25 mouse cellular contexts compared by ENCODE assay signal in the genomic region with DNA sequence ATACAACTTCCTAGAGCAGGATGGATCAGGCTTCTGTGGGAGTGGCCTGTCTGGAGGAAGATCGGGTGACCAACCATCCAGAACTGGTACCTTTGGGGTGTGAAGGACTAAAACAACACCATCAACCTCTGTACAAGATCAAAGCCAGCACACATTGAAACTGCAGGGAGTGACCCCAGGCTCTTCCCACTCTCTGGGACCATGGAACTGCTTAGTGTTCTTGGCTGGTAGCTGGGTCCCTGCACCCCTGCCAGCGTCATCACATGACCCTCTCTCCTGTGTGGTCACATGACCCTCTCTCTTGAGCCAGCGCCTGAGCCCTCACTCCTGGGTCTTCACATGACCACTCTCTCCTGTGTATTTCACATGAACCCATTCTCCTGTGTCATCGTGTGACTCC.
DNase-seq lines count a peak whose midpoint lies in the region; ATAC-seq and TF ChIP-seq lines count a peak whose summit lies in the region.
"Had no signal": no experiment of that assay in that cellular context is flagged by ENCODE, and none has a peak within 500 bp of the region (broad histone marks: within the 10 kb centered on the region; RNA-seq: fewer than 3 reads in every experiment).

No protein-coding gene starts in this region.

- no peaks in the 10 kb centered on the region for H3K36me3 ChIP-seq in embryonic facial prominence, embryonic 11.5 days (replicated peaks; ENCODE audit: control insufficient read depth, insufficient read depth, low read depth, low read length)
- no peaks in the 10 kb centered on the region for H3K36me3 ChIP-seq in embryonic facial prominence, embryonic 10.5 days (replicated peaks)
- no peaks in the 10 kb centered on the region for H3K36me3 ChIP-seq in kidney, embryonic 16.5 days (ENCODE audit: insufficient read depth, low read length)
- no peaks in the 10 kb centered on the region for H3K36me3 ChIP-seq in kidney, adult 2 months (ENCODE audit: control insufficient read depth, insufficient read depth, low read length)
- H3K36me3 ChIP-seq: embryonic facial prominence, embryonic 15.5 days; heart, embryonic 10.5 days; heart, embryonic 13.5 days; hindbrain, embryonic 15.5 days had no signal

- H3K27ac ChIP-seq in embryonic facial prominence, embryonic 11.5 days (replicated peaks; ENCODE audit: low read depth, low read length): no peak overlapping the region
- no peak overlapping the region for H3K27ac ChIP-seq in embryonic facial prominence, embryonic 10.5 days (replicated peaks)
- H3K27ac ChIP-seq in kidney, embryonic 16.5 days (ENCODE audit: low read length): no peak overlapping the region
- no peak overlapping the region for H3K27ac ChIP-seq in kidney, adult 2 months (ENCODE audit: insufficient read depth, low read depth, low read length)
- H3K27ac ChIP-seq: embryonic facial prominence, embryonic 15.5 days; heart, adult 2 months; heart, embryonic 10.5 days; heart, embryonic 13.5 days; hindbrain, embryonic 15.5 days had no signal

- no peak for DNase-seq in embryonic facial prominence, embryonic 11.5 days (ENCODE audit: low spot score)
- DNase-seq in embryonic facial prominence, embryonic 10.5 days (ENCODE audit: low spot score): no peak
- DNase-seq in kidney, adult 2 months: no peak
- DNase-seq in ES-CJ7 (ENCODE audit: low read depth, low spot score) (peak; percentile 15), ZHBTc4 (ENCODE audit: low read depth, low spot score) (peak; percentile 64)
- DNase-seq in frontal cortex, postnatal 25 days (ENCODE audit: low spot score in 2 of 2): no peak
- DNase-seq in lung, adult 2 months: no peak
- DNase-seq: adrenal gland, adult 2 months; adrenal gland, postnatal 14 days; cerebellum, adult 11 months; cerebellum, adult 2 months; cerebellum, adult 9-11 months; cerebellum, postnatal 25 days; forebrain, postnatal 0 days; gastrocnemius, postnatal 10 days; gastrocnemius, postnatal 36 days; heart, adult 2 months; heart, postnatal 14 days; heart, postnatal 4 days had no signal

- no peak for TF ChIP-seq POLR2A in kidney, adult 2 months (IDR thresholded peaks at IDR 0.05; ENCODE audit: low read depth, low read length)
- TF ChIP-seq POLR2A in lung, adult 2 months (IDR thresholded peaks at IDR 0.05; ENCODE audit: borderline replicate concordance, extremely low read depth, low read depth, low read length): no peak

- H3K4me3 ChIP-seq in embryonic facial prominence, embryonic 11.5 days (ENCODE audit: low read depth, low read length): no peak overlapping the region
- no peak overlapping the region for H3K4me3 ChIP-seq in embryonic facial prominence, embryonic 10.5 days
- no peak overlapping the region for H3K4me3 ChIP-seq in kidney, embryonic 16.5 days (ENCODE audit: low read length)
- no peak overlapping the region for H3K4me3 ChIP-seq in kidney, adult 2 months (ENCODE audit: insufficient read depth, low read depth, low read length)
- no peak overlapping the region for H3K4me3 ChIP-seq in lung, adult 2 months (replicated peaks; ENCODE audit: extremely low read depth, low read depth, low read length)
- H3K4me3 ChIP-seq: embryonic facial prominence, embryonic 15.5 days; heart, adult 2 months; heart, embryonic 10.5 days; heart, embryonic 13.5 days; hindbrain, embryonic 15.5 days had no signal

- TF ChIP-seq CTCF in kidney, adult 2 months (conservative IDR thresholded peaks at IDR 0.05; ENCODE audit: insufficient read depth, insufficient read length, low read depth, low read length): no peak
- TF ChIP-seq CTCF in lung, adult 2 months (IDR thresholded peaks at IDR 0.05; ENCODE audit: insufficient read depth, low read length): no peak

- H3K4me2 ChIP-seq in embryonic facial prominence, embryonic 11.5 days (ENCODE audit: low read depth, low read length): no peak overlapping the region
- no peak overlapping the region for H3K4me2 ChIP-seq in kidney, embryonic 16.5 days (replicated peaks; ENCODE audit: low read depth, low read length)
- H3K4me2 ChIP-seq: embryonic facial prominence, embryonic 15.5 days; heart, embryonic 13.5 days; hindbrain, embryonic 15.5 days had no signal

- WGBS in embryonic facial prominence, embryonic 11.5 days: 76% methylated on average over 4 of the region's 4 CpGs
- 77% methylated on average over 4 of the region's 4 CpGs for WGBS in embryonic facial prominence, embryonic 10.5 days
- 48% methylated on average over 4 of the region's 4 CpGs for WGBS in kidney, embryonic 16.5 days
- WGBS in kidney, adult 2 months: 42% methylated on average over 4 of the region's 4 CpGs
- WGBS in lung, adult 2 months: 70% methylated on average over 4 of the region's 4 CpGs

- ATAC-seq in embryonic facial prominence, embryonic 11.5 days (replicated peaks; ENCODE audit: insufficient number of reproducible peaks, low FRiP score, low TSS enrichment, low read depth): 0 out of 2 replicates have a peak, but pooled peaks have one; percentile 29
- ATAC-seq in kidney, embryonic 16.5 days (ENCODE audit: low FRiP score, low TSS enrichment): peak; percentile 84
- ATAC-seq: forebrain, embryonic 14.5 days; forebrain, postnatal 0 days had no signal

- no peaks in the 10 kb centered on the region for H3K4me1 ChIP-seq in embryonic facial prominence, embryonic 11.5 days (ENCODE audit: control insufficient read depth, insufficient read depth, low read length)
- H3K4me1 ChIP-seq in embryonic facial prominence, embryonic 10.5 days: peaks cover 7% of the 10 kb centered on the region; the same call in 1 of the 2 replicates
- H3K4me1 ChIP-seq in kidney, embryonic 16.5 days (ENCODE audit: insufficient read depth, low read length): peaks cover 7% of the 10 kb centered on the region; the same call in 1 of the 2 replicates
- no peaks in the 10 kb centered on the region; the same call in 1 of the 2 replicates for H3K4me1 ChIP-seq in kidney, adult 2 months (ENCODE audit: control insufficient read depth, insufficient read depth, low read length)
- no peaks in the 10 kb centered on the region for H3K4me1 ChIP-seq in lung, adult 2 months (ENCODE audit: control insufficient read depth, insufficient read depth, low read length)
- H3K4me1 ChIP-seq: embryonic facial prominence, embryonic 15.5 days; heart, embryonic 10.5 days; heart, embryonic 13.5 days; hindbrain, embryonic 15.5 days had no signal

- no peak overlapping the region for H3K9ac ChIP-seq in embryonic facial prominence, embryonic 11.5 days (replicated peaks; ENCODE audit: low read length)
- no peak overlapping the region for H3K9ac ChIP-seq in kidney, embryonic 16.5 days (replicated peaks; ENCODE audit: low read length)
- H3K9ac ChIP-seq: embryonic facial prominence, embryonic 15.5 days; forebrain, postnatal 0 days; heart, embryonic 13.5 days; hindbrain, embryonic 15.5 days had no signal

- H3K27me3 ChIP-seq in embryonic facial prominence, embryonic 11.5 days (ENCODE audit: control insufficient read depth, insufficient read depth, low read length): no peaks in the 10 kb centered on the region
- no peaks in the 10 kb centered on the region for H3K27me3 ChIP-seq in embryonic facial prominence, embryonic 10.5 days (replicated peaks; ENCODE audit: low read depth, poor library complexity, severe bottlenecking)
- no peaks in the 10 kb centered on the region for H3K27me3 ChIP-seq in kidney, embryonic 16.5 days (ENCODE audit: insufficient read depth, low read length)
- no peaks in the 10 kb centered on the region for H3K27me3 ChIP-seq in kidney, adult 2 months (replicated peaks; ENCODE audit: control insufficient read depth, insufficient read depth, low read length)
- H3K27me3 ChIP-seq: embryonic facial prominence, embryonic 15.5 days; heart, embryonic 13.5 days; hindbrain, embryonic 15.5 days had no signal

- H3K9me3 ChIP-seq in embryonic facial prominence, embryonic 11.5 days (replicated peaks; ENCODE audit: control insufficient read depth, low read length): no peaks in the 10 kb centered on the region
- H3K9me3 ChIP-seq in embryonic facial prominence, embryonic 10.5 days: no peaks in the 10 kb centered on the region
- 0 out of 2 replicates have a peak, but pooled peaks cover 4% of the 10 kb centered on the region for H3K9me3 ChIP-seq in kidney, embryonic 16.5 days (ENCODE audit: low read length)
- H3K9me3 ChIP-seq: embryonic facial prominence, embryonic 15.5 days; hindbrain, embryonic 15.5 days had no signal

Comparison
In these comparisons a context has a peak if more than half of its experiments do, and no peak if none do; other contexts are left out.
1. DNase-seq: peak in ES-CJ7 (single experiment) and ZHBTc4 (single experiment); none in embryonic facial prominence, embryonic 11.5 days (single experiment), embryonic facial prominence, embryonic 10.5 days (single experiment), kidney, adult 2 months (single experiment), frontal cortex, postnatal 25 days (0 of 2) and lung, adult 2 months (single experiment).